Mouse (Mus musculus) kidney, adult 18-20 months (tissue): ENCODE results near the gene Tlx2.

Source experiments
- DNase-seq: peaks from one replicate; pipeline ENCODE4 v3.0.0; 2021

The Tlx2 gene

DNA sequence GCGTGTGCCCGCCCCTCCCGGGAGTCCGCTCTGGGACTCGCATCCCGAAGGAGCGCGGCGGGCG is at the start of gene Tlx2:
Gene Tlx2, minus strand, starts transcription at position 47 of the 64 bp plus-strand sequence.
- DNase-seq: no peak

DNA sequence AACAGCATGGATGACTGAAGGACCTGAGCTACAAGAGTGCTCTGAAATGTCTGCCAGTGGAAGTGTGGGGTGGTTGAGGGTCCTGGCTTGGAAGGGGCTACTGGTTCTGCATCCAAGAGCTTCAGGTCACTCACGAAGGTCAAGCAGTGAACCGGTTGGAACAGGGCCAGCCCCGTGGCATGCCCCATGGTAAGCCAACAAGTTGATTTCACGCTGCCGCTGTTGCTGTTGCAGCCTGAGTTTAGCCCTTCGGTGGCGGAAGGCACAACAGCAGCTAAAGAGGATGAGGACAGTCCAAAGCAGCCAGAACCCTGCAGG is 49.6 kb upstream of the Tlx2 start:
- peak; percentile 38 for DNase-seq

DNA sequence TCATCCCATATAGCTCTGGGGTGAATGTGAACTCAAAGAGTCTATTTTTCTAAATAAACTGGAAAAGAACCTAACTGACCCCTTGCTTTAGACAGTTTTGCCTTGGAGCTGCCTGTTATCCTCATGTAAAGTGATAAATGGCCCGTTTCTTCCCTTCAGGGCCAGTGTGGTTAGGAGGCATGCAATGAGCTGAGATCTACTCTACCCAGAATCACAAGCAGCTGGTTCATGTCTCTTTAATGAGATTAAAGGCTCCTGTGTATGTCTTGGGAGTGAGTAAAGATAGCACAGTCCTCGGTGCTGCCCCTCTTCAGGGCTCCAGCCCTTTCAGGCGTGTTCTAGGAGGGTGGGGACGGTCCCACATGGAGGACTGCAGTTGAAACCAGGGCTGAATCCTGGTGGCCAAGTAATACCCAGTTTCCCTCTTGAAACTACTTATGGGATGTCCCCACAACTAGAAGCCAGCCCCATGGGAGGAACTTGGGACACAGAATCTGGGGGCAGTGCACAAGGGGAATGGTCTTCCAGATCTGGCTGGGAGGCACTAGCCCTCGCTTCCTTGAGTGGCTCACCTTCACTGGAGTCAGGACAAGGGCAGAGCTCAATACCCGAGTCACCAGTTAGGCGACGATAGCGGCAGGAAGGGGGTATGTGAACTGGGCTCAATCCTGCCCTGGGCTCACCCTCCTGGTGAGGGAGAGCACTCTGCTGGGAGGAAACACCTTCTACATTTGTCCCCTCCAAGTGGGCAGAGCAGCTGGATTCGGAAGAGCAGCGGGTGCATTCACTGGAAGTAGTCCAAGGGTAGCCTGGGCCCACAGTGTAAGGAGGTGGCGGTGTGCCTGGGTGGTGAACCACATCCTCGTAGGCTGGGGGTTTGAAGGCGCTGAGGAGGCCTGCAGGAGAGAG is 49.0 kb upstream of the Tlx2 start:
- no peak for DNase-seq

DNA sequence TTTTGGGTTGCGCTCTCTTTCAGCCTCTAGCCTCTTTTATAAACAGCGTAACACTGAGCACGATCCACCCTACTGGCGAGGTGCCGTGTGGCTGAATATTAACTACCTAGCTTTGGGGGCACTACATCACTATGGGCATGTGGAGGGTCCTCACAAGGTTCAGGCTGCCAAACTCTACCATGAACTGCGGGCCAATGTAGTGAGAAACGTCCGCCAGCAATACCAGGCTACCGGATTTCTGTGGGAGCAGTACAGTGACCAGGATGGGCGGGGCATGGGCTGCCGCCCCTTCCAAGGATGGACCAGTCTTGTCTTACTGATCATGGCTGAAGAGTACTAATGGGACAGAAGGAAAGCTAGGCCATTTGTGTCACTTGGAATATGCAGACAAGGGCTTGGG is 48.3 kb upstream of the Tlx2 start:
- no peak for DNase-seq

DNA sequence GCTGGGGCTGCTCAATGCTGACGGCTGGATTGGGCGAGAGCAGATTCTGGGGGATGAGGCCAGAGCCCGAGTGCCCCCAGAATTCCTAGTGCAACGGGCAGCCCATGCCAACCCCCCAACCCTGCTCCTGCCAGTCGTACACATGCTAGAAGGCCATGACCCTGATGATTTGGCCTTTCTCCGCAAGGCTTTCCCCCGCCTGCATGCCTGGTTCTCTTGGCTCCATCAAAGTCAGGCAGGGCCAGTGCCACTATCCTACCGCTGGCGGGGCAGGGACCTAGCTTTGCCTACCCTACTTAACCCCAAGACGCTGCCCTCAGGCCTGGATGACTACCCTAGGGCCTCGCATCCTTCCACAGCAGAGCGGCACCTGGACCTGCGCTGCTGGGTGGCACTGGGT is 47.5 kb upstream of the Tlx2 start:
- DNase-seq: no peak

DNA sequence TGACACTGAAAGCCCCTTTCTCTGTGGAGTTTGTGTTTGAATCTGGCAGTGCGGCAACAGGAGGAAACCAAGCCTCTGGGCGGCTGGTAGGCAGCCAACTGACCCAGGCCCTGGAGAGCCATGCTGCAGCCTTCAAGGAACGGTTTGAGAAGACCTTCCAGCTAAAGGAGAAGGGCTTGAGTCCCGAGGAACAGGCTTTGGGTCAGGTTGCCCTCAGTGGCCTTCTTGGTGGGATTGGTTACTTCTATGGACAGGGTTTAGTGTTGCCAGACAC is 47.0 kb upstream of the Tlx2 start:
- DNase-seq: no peak

DNA sequence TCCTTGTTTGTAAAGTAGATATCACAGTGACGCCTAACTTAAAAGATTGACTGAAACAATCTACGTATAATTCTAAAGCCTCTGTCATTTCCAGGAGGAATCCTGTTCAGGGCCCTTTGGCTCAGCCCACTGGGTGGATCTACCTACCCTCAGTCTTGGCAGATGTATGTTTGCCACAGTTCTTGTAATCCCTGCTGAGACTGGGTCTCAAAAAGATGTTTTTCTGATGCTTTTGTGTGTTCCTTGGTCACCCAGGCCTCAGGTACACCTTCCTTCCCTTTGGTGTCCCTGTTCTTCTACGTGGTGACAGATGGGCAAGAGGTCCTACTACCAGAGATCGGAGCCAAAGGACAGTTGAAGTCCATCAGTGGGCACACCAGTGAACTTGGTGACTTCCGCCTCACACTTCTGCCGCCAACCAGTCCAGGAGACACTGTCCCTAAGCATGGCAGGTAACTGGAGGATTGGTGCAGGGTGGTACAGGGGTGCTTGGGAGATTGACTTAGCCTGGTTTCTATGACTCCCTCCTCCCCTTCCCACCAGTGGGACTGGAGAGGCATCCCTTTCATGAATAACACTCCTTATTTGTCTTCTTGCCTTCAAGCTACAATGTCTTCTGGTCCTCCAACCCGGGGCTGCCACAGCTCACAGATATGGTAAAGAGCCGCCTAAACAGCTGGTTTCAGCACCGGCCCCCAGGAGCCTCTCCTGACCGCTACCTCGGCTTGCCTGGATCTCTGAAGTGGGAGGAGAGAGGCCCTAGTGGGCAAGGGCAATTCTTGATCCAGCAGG is 46.5 kb upstream of the Tlx2 start:
- no peak for DNase-seq

DNA sequence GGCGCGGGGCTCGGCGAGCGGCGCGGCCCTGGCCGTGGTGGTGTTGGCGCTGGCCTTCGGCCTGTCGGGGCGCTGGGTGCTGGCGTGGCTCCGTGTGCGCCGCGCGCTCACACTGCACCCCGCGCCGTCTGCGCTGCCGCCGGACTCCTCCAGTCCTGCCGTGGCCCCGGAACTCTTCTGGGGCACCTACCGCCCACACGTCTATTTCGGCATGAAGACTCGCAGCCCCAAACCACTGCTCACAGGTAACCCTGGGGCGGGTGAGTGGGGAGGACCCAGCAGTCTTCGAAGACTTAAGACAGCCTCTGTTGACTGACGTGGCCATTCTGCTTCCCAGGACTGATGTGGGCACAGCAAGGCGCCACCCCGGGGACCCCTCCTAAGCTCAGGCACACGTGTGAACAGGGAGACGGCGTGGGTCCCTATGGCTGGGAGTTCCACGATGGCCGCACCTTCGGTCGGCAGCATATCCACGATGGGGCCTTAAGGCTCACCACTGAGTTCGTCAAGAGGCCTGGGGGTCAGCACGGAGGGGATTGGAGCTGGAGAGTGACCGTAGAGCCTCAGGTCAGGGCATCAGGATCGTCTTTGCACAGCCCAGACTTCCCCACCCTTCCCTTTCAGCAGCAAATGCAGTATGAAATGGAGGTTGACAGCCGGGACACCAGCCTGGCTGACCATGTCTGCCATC is 45.7 kb upstream of the Tlx2 start:
- no peak for DNase-seq

DNA sequence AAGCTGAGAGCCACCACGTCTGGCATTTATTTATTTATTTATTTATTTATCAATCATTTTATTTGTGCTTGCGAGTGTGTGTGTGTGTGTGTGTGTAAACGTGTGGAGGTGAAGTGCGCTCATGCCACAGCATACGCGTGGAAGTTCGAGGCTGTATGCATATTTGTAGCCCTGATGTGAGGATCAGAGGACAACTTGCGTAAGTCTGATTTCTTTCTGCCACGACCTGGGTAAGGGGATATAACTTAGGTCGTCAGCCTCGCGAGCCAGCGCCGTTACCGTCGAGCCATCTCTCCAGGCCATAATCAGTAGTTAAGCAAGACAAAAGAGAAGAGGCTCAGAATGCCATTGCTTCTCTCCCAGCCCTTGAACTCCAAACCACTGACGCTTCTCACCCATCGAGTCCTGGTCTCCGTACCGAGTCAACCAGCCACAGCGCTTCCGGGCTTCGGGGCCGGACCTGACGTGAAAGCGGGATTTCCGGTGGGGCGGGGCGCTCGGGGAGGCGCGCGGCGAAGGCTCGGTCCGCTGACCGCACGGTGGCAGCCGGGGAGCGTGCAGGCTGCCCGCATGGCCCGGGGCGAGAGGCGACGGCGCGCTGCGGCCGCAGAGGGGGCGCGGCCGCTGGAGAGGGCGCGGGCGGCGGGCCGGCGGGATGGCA is 45.0 kb upstream of the Tlx2 start, which contains the start of gene Mogs:
Gene Mogs, plus strand, starts transcription at position 486 of the 661 bp plus-strand sequence.
- peak; percentile 95 for DNase-seq

DNA sequence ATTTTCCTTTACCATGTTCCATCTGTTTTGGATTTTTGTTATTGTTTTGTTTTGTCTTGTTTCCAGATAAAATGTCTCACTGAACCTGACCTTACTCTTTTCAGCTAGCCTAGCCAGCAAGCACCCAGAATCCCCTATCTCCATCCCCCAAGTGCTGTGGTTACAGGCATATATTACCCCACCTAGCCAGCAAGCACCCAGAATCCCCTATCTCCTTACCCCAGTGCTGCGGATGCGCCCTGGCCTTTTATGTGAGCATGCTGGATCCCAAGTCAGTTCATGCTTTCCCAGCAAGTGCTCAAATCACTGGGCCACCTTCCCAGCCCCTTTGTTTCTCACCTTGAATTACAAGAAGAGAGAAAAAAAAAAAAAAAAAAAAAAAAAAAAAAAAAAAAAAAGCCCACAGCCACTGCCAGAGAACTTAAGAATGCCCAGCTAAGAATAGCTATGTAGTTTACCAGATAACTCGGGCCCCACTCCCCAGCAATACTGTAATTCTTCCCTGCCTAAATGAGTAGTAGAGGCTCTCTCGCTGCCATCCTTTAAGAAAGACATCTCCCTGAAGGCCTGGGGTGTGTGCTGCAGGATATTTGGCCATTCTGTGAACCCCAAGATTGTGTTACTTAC is 41.5 kb upstream of the Tlx2 start:
- no peak for DNase-seq

DNA sequence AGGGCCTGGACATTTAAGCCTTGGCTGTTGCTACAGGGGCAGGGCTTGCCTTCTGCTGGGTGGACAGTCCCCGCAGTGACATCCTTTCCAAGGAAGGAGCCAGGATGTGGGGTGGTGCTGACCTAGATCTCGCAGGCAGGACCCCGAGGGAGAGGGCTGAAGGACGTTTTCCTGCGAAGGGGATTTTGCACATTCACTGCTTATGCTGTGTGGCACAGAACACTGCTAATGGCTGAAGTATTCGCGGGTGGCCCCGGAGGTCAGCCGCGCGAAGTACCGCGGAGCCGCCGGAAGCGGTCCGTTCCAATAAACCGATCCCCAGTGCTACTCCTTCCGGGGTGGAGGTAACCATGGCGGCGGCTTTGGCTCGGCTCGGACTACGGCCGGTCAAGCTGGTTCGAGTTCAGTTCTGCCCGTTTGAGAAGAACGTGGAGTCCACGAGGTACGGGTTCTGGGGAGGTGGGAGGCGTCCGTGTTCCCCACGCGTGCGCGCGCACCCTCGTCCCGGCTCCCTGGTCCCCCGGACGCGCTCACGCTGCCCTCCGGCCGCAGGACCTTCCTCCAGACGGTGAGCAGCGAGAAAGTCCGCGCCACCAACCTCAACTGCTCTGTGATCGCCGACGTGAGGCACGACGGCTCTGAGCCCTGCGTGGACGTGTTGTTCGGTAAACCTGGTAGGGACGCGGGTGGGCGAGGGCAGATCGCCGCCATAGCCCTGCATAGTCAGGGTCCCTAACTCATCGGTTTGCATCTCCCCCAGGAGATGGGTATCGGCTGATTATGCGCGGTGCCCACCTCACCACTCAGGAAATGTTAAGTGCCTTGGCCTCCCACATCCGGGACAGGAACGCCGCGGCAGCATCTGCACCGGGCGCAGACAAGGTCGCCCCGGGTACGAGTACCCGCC is 38.9 kb upstream of the Tlx2 start, which contains the start of gene Mrpl53:
Gene Mrpl53, plus strand, starts transcription at position 279 of the 907 bp plus-strand sequence.
- peak; percentile 88 for DNase-seq

DNA sequence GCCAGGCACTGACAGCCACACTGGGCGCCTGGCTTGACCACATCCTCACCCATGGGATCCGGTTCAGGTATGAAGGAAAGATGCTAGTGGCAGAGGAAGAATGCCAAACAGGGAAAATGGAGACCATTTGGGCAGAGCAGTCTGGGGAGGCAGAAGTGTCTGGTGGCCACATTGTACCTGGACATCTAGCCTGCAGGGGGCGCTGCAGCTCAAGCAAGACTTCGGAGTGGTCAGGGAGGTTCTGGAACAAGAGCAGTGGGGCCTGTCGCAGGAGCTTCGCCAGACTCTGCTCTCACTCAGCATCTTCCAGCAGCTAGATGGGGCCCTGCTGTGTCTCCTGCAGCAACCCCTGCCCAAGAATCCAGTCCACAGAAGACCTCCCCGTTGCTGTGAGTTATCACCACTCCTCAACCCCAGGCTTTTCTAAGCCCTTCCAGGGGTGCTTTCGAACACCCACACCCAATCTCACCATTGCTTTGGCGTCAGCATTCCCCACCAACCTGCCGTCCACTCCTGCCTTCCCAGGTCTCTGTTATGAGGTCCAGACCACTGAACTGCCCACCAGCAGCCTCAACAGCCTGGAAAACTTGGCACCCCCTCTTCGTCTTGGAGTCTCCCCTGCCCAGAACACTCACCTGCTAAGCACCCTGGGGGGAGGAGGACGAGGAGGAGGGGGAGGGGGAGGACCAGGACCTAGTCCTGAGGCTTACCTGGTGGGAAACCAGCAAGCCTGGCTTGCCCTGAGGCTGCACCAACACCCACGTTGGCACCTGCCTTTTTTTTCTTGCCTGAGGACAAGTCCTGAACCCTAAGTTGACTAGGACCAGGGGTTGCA is 37.7 kb upstream of the Tlx2 start:
- peak; percentile 81 for DNase-seq

DNA sequence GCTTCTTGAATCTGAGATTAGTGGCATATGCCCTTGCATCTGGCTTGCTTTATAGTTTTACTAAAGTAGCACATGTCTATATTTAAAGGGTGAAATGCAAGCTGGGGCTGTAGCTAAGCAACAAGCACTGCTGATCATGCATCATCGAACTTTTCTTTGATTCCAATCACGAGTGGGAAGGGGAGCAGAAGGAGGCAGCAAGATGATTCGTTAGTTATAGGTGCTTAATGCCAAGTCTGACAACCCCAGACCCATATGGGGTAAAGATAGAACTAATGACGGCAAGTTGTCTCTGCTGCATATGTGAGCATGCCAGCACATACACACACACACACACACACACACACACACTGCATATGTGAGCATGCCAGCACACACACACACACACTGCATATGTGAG is 34.1 kb upstream of the Tlx2 start:
- DNase-seq: no peak

DNA sequence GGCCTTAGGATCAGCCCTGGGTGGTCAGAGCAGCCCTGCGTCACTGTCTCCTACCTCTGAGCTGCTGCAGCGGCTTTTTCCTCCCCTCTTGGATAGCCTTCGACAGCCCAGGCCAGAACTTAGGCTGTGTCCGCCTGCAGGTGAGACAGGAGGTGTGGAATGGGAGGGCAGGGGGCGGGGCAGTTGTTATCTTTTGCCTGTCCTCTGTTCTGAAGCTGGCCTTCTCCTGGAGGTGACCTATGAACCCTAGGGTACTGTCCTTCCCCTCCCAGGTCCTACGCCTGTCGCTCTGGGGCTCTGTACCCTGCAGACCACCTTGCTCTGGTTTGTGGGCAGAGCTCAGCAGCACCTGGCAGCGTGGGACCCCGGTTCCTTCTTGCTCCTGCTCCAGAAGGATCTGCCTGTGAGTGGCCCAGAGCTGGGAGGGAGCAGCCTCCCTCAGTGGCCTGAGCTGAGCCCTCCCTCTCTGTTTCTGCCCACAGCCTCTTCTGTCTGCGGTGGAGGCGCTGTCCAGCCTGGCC is 33.1 kb upstream of the Tlx2 start:
- no peak for DNase-seq

DNA sequence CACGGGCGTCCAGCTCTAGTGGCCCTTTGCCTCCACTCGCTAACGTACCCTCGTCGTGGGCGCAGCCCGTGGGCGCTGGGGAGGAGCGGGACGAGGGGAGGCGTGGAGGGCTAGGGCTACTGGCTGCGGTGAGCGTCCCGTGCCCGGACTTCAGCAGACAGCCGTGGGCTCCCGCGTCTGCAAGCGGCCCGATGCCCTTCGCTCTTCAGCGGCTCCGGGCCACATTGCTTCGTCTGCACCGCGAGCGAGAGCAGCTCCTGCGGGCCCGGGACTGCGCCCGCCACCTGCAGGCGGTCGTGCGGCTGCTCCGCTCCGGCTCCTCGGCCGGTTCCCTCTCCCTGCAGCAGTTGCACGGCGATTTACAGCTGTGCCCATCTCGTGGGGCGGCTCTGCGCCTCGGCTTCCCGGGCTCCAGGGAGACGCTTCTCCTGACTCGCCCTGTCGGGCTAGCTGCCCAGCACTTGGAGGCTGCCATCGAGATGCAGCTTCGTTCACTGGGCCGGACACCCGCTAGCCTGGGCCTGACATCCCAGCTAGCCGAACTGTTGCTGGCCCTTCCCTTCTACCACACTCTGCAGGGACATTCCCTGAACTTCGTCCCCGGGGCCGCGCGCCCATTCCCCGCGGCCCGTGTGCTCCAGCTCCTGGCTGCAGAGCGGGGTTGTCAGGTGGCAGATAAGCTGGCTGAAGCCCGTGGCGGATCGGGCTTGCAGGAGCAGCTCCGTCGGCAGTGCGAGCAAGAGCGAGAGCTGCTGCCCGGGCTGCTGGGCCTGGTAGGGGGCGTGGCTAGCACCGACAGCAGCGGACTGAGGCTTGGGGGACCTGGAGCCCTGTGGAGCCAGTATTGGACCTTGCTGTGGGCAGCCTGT is 31.8 kb upstream of the Tlx2 start:
- peak; percentile 77 for DNase-seq

DNA sequence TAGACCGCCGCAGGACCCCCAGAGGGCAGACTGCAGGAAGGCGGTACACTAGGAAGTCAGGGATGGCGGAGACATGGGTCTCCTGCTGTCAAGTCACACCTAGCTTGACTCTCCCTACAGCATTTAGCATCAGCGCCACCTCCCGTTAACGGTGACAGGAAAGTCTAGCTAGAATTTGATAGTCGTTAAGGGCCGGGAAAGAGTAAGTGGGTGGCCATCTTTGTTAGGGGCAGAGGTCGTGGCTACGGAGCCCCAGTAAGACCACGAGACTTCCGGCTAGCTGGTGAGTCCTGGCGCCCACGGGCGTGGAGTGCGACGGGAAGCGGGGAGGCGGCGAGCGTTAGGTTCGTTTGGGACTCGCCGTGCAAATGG is 31.2 kb upstream of the Tlx2 start, which contains the start of the genes Ccdc142 and Gm42688:
Gene Ccdc142, plus strand, starts transcription at position 286 of the 372 bp plus-strand sequence.
Gene Gm42688, plus strand, starts transcription at position 302 of the 372 bp plus-strand sequence.
- peak; percentile 93 for DNase-seq

DNA sequence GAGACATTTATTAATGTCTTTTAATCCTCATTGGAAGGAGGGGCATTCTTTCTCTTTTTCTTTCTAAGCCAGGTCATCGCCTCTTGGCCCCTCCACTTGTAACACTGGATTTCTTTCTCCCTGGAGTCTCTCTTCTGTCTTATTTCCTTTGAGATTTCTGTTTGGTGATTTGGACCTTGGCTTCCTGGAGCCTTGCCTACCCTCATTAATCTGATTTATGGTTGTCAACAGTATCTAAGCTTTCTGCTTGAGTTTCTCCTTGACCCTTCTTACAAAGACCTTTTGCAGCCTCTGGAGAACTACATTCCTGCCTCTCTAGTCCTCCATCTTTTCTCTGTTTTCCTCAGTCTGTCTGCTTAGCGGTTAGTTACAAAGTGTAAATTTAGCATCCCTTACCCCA is 28.3 kb upstream of the Tlx2 start:
- no peak for DNase-seq

DNA sequence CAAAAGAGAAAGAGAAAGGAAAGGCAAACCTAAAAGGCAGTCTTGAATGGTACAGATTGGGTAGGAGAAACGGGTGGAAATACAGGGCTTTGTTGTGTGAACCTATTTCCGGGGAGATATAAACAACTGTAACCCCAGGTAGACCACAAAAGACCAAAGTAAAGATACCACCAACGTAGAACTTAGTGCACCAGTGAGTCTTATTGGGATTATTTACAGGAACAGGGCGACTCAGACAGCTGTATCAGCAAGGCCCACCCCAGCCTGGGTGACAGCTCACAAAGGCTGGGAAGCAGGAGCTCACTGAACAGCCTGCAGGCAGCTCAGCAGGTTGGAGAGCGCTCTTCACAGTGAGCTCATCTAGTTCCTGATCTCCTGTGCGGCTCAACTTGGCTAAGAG is 25.9 kb upstream of the Tlx2 start:
- no peak for DNase-seq

DNA sequence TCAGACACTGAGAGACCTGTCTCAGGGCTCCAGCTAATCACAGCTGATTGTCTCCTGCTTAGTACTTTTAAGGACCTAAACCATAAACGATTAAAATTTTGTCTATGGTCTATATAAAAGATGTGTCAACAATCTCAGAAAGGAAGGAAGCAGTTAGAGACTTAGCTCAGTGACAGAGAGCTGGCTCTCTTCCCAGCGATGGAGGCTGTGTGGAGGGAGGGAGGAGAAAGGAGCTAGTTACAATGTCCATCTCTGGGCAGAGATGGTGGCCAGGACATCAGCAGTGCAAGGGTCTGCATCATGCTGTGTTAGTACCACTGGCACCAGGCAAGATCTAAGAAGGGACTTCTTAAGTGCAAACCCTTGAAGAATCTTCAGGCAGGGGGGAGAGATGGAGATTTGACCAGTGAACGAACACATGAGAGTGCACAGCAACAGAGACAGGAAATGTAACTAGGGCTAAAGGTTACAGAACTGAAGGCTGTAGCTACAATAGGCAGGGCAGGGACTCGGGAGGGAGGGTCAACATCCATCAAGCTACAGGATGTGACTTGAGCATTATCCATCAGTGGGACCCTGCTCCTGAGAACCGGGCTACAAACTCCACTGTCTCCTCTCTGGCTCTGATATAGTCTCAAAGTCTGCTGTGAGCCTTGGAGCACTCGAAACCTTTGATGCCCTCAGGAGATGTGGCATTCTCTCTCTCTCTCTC is 22.5 kb upstream of the Tlx2 start:
- DNase-seq: peak; percentile 23
